Mouse (Mus musculus) cortical plate, adult 2 months (tissue): ENCODE measurements around the gene Vat1.

Experiments
- CTCF ChIP-seq: fragments of 200-500 bp; IDR thresholded peaks from 2 replicates; pipeline ENCODE4 v1.5.1; 2011; ENCODE audit warnings: mild to moderate bottlenecking, control low read depth, low read length; ENCODE audit not compliant: insufficient read depth; ENCODE audit errors: extremely low read depth
- POLR2A ChIP-seq: fragments of 200-500 bp; IDR thresholded peaks from 2 replicates; pipeline ENCODE4 v1.6.1; 2011; ENCODE audit warnings: mild to moderate bottlenecking, low read length, control low read depth; ENCODE audit not compliant: insufficient read depth; ENCODE audit errors: extremely low read depth

DNA sequence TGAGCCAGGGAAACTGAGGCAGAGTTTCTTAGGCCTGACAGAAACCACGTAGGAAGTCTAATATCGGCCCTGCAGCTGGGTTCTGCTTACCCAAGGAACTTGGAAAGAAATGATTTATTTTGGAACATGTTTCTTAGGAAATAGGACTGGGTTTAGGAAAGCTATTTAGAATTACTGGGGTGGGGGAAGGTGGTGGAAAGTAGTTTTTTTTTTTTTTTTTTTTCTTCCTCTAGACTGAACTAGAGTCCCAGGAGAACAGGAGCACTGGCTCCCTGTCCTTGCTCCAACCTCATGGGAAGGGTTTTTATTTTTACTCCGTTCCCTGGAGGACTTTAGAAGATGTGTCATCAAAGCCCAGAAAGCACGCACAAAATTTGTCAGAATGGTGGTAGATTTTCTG, 3.1 kb upstream of the Vat1 start:
- TF ChIP-seq CTCF = no peak
- TF ChIP-seq POLR2A = no peak
